Mouse (Mus musculus): Measurements from ENCODE around the gene A730061H03Rik.

Gene A730061H03Rik

GRCm38 (mm10) chr14:55560202-55561073 is at the start of gene A730061H03Rik:
Gene A730061H03Rik, minus strand, starts transcription at chr14:55560406.
- peak; percentile 99 for DNase-seq (ENCODE audit: low spot score in 2 of 2)

- no peak for DNase-seq (ENCODE audit: low spot score in 2 of 2)
Observed at GRCm38 (mm10) chr14:55608339-55608738, 48.1 kb upstream of the A730061H03Rik start.

- no peak for DNase-seq (ENCODE audit: low spot score in 2 of 2)
Observed at GRCm38 (mm10) chr14:55605743-55606459, 45.7 kb upstream of the A730061H03Rik start.

- no peak for DNase-seq (ENCODE audit: low spot score in 2 of 2)
Observed at GRCm38 (mm10) chr14:55604823-55605222, 44.6 kb upstream of the A730061H03Rik start.

- peak; percentile 85 to 91 for DNase-seq (ENCODE audit: low spot score in 2 of 2)
Observed at GRCm38 (mm10) chr14:55603633-55604576, 43.7 kb upstream of the A730061H03Rik start.

GRCm38 (mm10) chr14:55603271-55603632 is 43.0 kb upstream of the A730061H03Rik start, which contains the start of gene Irf9:
Gene Irf9, plus strand, starts transcription at chr14:55603571.
- DNase-seq (ENCODE audit: low spot score in 2 of 2): no peak

- no peak for DNase-seq (ENCODE audit: low spot score in 2 of 2)
Observed at GRCm38 (mm10) chr14:55598521-55599390, 38.5 kb upstream of the A730061H03Rik start.

- no peak for DNase-seq (ENCODE audit: low spot score in 2 of 2)
Observed at GRCm38 (mm10) chr14:55596036-55596690, 36.0 kb upstream of the A730061H03Rik start.

- DNase-seq (ENCODE audit: low spot score in 2 of 2): no peak
Observed at GRCm38 (mm10) chr14:55592226-55592625, 32.0 kb upstream of the A730061H03Rik start.

GRCm38 (mm10) chr14:55591331-55591891 is 31.2 kb upstream of the A730061H03Rik start, which contains the start of gene Rnf31:
Gene Rnf31, plus strand, starts transcription at chr14:55591708.
- peak; percentile 92 to 94 for DNase-seq (ENCODE audit: low spot score in 2 of 2)

- DNase-seq (ENCODE audit: low spot score in 2 of 2): peak; percentile 93 to 94
Observed at GRCm38 (mm10) chr14:55590748-55591330, 30.6 kb upstream of the A730061H03Rik start, which contains the start of gene Psme2. Gene Psme2, minus strand, starts transcription at chr14:55591113.

- DNase-seq (ENCODE audit: low spot score in 2 of 2): no peak
Observed at GRCm38 (mm10) chr14:55589771-55590448, 29.7 kb upstream of the A730061H03Rik start.

GRCm38 (mm10) chr14:55589271-55589670 is 29.1 kb upstream of the A730061H03Rik start:
- DNase-seq (ENCODE audit: low spot score in 2 of 2): no peak

- DNase-seq (ENCODE audit: low spot score in 2 of 2): no peak
Observed at GRCm38 (mm10) chr14:55586149-55586548, 25.9 kb upstream of the A730061H03Rik start.

- no peak for DNase-seq (ENCODE audit: low spot score in 2 of 2)
Observed at GRCm38 (mm10) chr14:55585566-55585960, 25.4 kb upstream of the A730061H03Rik start.

GRCm38 (mm10) chr14:55584702-55585565 is 24.7 kb upstream of the A730061H03Rik start, which contains the start of gene Emc9:
Gene Emc9, minus strand, starts transcription at chr14:55585302.
- DNase-seq (ENCODE audit: low spot score in 2 of 2): peak; percentile 62 to 73

GRCm38 (mm10) chr14:55584303-55584701 is 24.1 kb upstream of the A730061H03Rik start:
- no peak for DNase-seq (ENCODE audit: low spot score in 2 of 2)
